Mouse (Mus musculus): Measurements from ENCODE around the gene Gm6401. TPM values are rescaled to one million over a fixed set of nuclear protein-coding genes. Genes with fewer than 3 reads are reported as not detected.

Gm6401 gene
- polyA plus RNA-seq (2015; fragmentation: Illumina TruSeq; extraction: RNeasy Lipid Tissue Mini Kit (QIAGEN cat#74804); ENCODE audit: low read depth, low replicate concordance), result not detected

DNA sequence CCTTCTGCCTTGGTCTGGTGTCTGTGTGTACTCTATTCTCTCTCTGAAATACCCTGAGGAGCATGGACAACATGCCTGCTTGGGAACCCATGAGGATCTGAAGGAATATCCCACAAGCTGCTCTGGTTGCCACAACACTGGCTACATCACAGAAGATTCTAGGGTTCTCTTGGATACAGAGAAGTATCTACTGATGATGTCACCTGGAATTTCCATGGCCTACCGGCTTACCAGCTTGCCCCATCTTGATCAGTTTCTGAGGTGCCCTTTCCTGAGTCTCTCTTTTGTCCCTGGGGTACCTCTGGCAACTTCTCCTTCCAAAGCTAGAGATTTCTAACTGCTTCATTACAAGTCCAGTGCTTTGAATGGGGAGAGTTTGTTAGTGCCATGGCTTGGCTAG is at the start of gene Gm6401:
TSS of gene Gm6401 (minus strand) at position 101 of the 400 bp plus-strand sequence.

DNA sequence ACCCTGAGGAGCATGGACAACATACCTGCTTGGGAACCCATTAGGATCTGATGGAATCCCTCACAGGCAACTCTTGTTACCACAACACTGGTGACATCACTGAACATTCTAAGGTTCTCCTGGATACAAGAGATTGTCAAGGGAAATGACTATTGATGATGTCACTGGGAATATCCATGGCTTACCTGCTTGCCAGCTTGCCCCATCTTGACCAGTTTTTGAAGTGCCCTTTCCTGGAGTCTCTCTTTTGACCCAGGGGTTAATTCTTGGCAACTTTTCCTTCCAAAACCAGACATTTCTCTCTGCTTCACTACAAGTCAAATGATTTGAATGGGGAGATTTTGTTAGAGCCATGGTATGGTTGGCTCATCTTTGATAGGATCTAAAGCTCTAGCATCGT is 15.5 kb upstream of the Gm6401 start, which contains the start of gene Gm3543:
TSS of gene Gm3543 (minus strand) at position 101 of the 400 bp plus-strand sequence.

DNA sequence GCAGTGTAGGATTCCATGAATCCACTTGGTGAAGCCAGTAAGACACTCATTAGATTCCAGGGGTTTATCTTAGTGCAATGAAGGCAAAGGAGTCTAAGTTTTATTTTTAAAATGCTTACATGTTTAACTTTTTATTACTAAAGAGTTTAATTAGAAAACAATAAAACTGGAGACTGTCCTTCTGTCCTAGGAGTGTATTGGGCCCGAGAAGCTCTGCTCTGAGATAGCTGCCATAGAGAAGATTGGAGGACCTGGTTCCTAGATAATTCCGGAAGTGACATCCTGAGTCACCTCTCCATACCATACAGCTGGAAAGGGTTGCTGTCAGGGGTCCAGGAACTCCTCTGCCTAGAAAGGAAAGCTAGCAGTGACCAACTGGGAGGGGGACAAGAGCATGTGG is 24.0 kb downstream of the Gm6401 start, which contains the start of gene 1700024B05Rik:
TSS of gene 1700024B05Rik (plus strand) at position 301 of the 400 bp plus-strand sequence.

DNA sequence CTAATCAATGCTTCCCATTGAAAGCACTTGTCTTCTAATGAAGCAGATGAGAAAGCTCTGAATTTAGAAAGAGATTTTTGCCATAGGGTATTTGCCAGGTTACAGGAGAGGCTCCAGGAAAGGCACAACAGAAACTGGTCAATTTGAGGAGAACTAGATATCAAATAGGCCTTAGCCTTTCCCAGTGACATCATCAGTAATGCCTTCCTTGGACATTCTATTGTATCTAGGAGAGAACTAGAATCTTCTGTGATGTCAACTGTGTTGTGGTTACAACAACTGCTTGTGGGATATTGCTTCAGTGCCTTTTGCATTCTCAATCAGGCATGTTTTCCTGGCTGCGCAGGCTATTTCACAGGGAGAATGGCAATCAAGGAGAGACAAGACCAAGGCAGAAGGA is 43.1 kb downstream of the Gm6401 start, which contains the start of gene 1700049E17Rik1:
TSS of gene 1700049E17Rik1 (plus strand) at position 301 of the 400 bp plus-strand sequence.

Other genes starting within 250 kb of the Gm6401 start
- not detected for gene Gm7929, start 217.3 kb downstream of the Gm6401 start, polyA plus RNA-seq (2015; fragmentation: Illumina TruSeq; extraction: RNeasy Lipid Tissue Mini Kit (QIAGEN cat#74804); ENCODE audit: low read depth, low replicate concordance)
- gene Gm47189, start 195.5 kb downstream of the Gm6401 start, polyA plus RNA-seq (2015; fragmentation: Illumina TruSeq; extraction: RNeasy Lipid Tissue Mini Kit (QIAGEN cat#74804); ENCODE audit: low read depth, low replicate concordance), result not detected
- gene Gm7980, start 60.6 kb downstream of the Gm6401 start, polyA plus RNA-seq (2015; fragmentation: Illumina TruSeq; extraction: RNeasy Lipid Tissue Mini Kit (QIAGEN cat#74804); ENCODE audit: low read depth, low replicate concordance), result not detected
- not detected for gene 1700049E17Rik1, start 43.0 kb downstream of the Gm6401 start, polyA plus RNA-seq (2015; fragmentation: Illumina TruSeq; extraction: RNeasy Lipid Tissue Mini Kit (QIAGEN cat#74804); ENCODE audit: low read depth, low replicate concordance)
- gene 1700024B05Rik, start 23.9 kb downstream of the Gm6401 start, polyA plus RNA-seq (2015; fragmentation: Illumina TruSeq; extraction: RNeasy Lipid Tissue Mini Kit (QIAGEN cat#74804); ENCODE audit: low read depth, low replicate concordance), result not detected
- not detected for gene Gm3543, start 15.4 kb upstream of the Gm6401 start, polyA plus RNA-seq (2015; fragmentation: Illumina TruSeq; extraction: RNeasy Lipid Tissue Mini Kit (QIAGEN cat#74804); ENCODE audit: low read depth, low replicate concordance)
- not detected for gene Gm7951, start 149.4 kb upstream of the Gm6401 start, polyA plus RNA-seq (2015; fragmentation: Illumina TruSeq; extraction: RNeasy Lipid Tissue Mini Kit (QIAGEN cat#74804); ENCODE audit: low read depth, low replicate concordance)
- gene Gm17027, start 194.7 kb upstream of the Gm6401 start, polyA plus RNA-seq (2015; fragmentation: Illumina TruSeq; extraction: RNeasy Lipid Tissue Mini Kit (QIAGEN cat#74804); ENCODE audit: low read depth, low replicate concordance), result not detected
- not detected for gene Gm3573, start 222.9 kb upstream of the Gm6401 start, polyA plus RNA-seq (2015; fragmentation: Illumina TruSeq; extraction: RNeasy Lipid Tissue Mini Kit (QIAGEN cat#74804); ENCODE audit: low read depth, low replicate concordance)

Data from brain, adult 10 weeks (tissue).